Mouse (Mus musculus) neural tube, embryonic 11.5 days (tissue): ENCODE data around the gene Pctp. TPM values are rescaled to one million over a fixed set of nuclear protein-coding genes. Genes with fewer than 3 reads are reported as not detected.

ENCODE experiments used
- polyA plus RNA-seq: library from polyadenylated mRNA; unstranded; fragments of >200 nt; fragmentation: Nextera tagmentation; extraction: Ambion mirVana; gene quantifications from 2 replicates; pipeline ENCODE4 v1.2.1, GENCODE M21; 2014

Pctp gene
- polyA plus RNA-seq, 1 experiment from 2014 or later, result 8.0 TPM

Other genes with a start within 250 kb of the Pctp start
- 0.62 and 1.2 TPM in 2 replicates for gene Ankfn1, start 225.2 kb downstream of the Pctp start, polyA plus RNA-seq
- gene Tmem100, start 27.5 kb upstream of the Pctp start, polyA plus RNA-seq, result 4.8 and 7.3 TPM in 2 replicates
- gene Gm45716, start 184.8 kb upstream of the Pctp start, polyA plus RNA-seq, result 17.3 and 17.7 TPM in 2 replicates
- gene Mmd, start 246.6 kb upstream of the Pctp start, polyA plus RNA-seq, result 48.2 and 51.6 TPM in 2 replicates